Mouse (Mus musculus): ENCODE measurements at regions not wholly inside any gene's neighbourhood (a gene's known extent, or its start where the extent isn't known, plus 50 kb on each side); places are given as distances from the start of the nearest gene placed in this dataset.

- no peak for TF ChIP-seq POLR2A (IDR thresholded peaks at IDR 0.05; ENCODE audit: borderline replicate concordance, extremely low read depth, low read depth, low read length)
- TF ChIP-seq CTCF (IDR thresholded peaks at IDR 0.05; ENCODE audit: insufficient read depth, low read length) = no peak
Observed at GRCm38 (mm10) chr2:105608756-105609155, 59.9 kb upstream of the Pax6 start.

Measured in lung, adult 2 months (tissue).